Mouse (Mus musculus): ENCODE measurements around the gene Tiam1.

Tiam1 gene

GRCm38 (mm10) chr16:90052905-90053519, 90.6 kb downstream of the Tiam1 start:
- no peak for DNase-seq (ENCODE audit: extremely low read depth, low read depth, low spot score)

GRCm38 (mm10) chr16:90052409-90052808, 91.2 kb downstream of the Tiam1 start:
- no peak for DNase-seq (ENCODE audit: extremely low read depth, low read depth, low spot score)

GRCm38 (mm10) chr16:90051051-90051450, 92.5 kb downstream of the Tiam1 start:
- no peak for DNase-seq (ENCODE audit: extremely low read depth, low read depth, low spot score)

- no peak for DNase-seq (ENCODE audit: extremely low read depth, low read depth, low spot score)
Observed at GRCm38 (mm10) chr16:90047841-90048240, 95.7 kb downstream of the Tiam1 start.

- no peak for DNase-seq (ENCODE audit: extremely low read depth, low read depth, low spot score)
Observed at GRCm38 (mm10) chr16:90046494-90047158, 96.9 kb downstream of the Tiam1 start.

GRCm38 (mm10) chr16:90045611-90046010, 98.0 kb downstream of the Tiam1 start:
- DNase-seq (ENCODE audit: extremely low read depth, low read depth, low spot score), result no peak

- no peak for DNase-seq (ENCODE audit: extremely low read depth, low read depth, low spot score)
Observed at GRCm38 (mm10) chr16:90044004-90044754, 99.4 kb downstream of the Tiam1 start.

- no peak for DNase-seq (ENCODE audit: extremely low read depth, low read depth, low spot score)
Observed at GRCm38 (mm10) chr16:90042874-90043273, 100.7 kb downstream of the Tiam1 start.

GRCm38 (mm10) chr16:90042386-90042785, 101.2 kb downstream of the Tiam1 start:
- no peak for DNase-seq (ENCODE audit: extremely low read depth, low read depth, low spot score)

- no peak for DNase-seq (ENCODE audit: extremely low read depth, low read depth, low spot score)
Observed at GRCm38 (mm10) chr16:90040771-90041364, 102.7 kb downstream of the Tiam1 start.

- no peak for DNase-seq (ENCODE audit: extremely low read depth, low read depth, low spot score)
Observed at GRCm38 (mm10) chr16:90035595-90036110, 107.9 kb downstream of the Tiam1 start.

- no peak for DNase-seq (ENCODE audit: extremely low read depth, low read depth, low spot score)
Observed at GRCm38 (mm10) chr16:90030355-90030754, 113.2 kb downstream of the Tiam1 start.

GRCm38 (mm10) chr16:90027886-90028285, 115.7 kb downstream of the Tiam1 start:
- no peak for DNase-seq (ENCODE audit: extremely low read depth, low read depth, low spot score)

- DNase-seq (ENCODE audit: extremely low read depth, low read depth, low spot score), result no peak
Observed at GRCm38 (mm10) chr16:90025526-90026172, 117.9 kb downstream of the Tiam1 start.

- DNase-seq (ENCODE audit: extremely low read depth, low read depth, low spot score), result no peak
Observed at GRCm38 (mm10) chr16:90023665-90024010, 119.9 kb downstream of the Tiam1 start.

- DNase-seq (ENCODE audit: extremely low read depth, low read depth, low spot score), result no peak
Observed at GRCm38 (mm10) chr16:90022932-90023664, 120.5 kb downstream of the Tiam1 start.

GRCm38 (mm10) chr16:90016046-90016445, 127.5 kb downstream of the Tiam1 start:
- DNase-seq (ENCODE audit: extremely low read depth, low read depth, low spot score), result no peak

GRCm38 (mm10) chr16:90014596-90014995, 129.0 kb downstream of the Tiam1 start:
- DNase-seq (ENCODE audit: extremely low read depth, low read depth, low spot score), result peak; percentile 63

GRCm38 (mm10) chr16:90011521-90012181, 131.9 kb downstream of the Tiam1 start:
- DNase-seq (ENCODE audit: extremely low read depth, low read depth, low spot score), result no peak

- no peak for DNase-seq (ENCODE audit: extremely low read depth, low read depth, low spot score)
Observed at GRCm38 (mm10) chr16:90008504-90008903, 135.1 kb downstream of the Tiam1 start.
